In genomic region chr12:70043421-70043820, GRCm38 (mm10) we compare ENCODE assay signal across 16 mouse cellular contexts. TPM values are rescaled to one million over a fixed set of nuclear protein-coding genes. Genes with fewer than 3 reads are reported as not detected.
DNase-seq lines count a peak whose midpoint lies in the region; ATAC-seq lines count a peak whose summit lies in the region.
"Had no signal": no experiment of that assay in that cellular context is flagged by ENCODE, and none has a peak within 500 bp of the region (broad histone marks: within the 10 kb centered on the region; RNA-seq: fewer than 3 reads in every experiment).

No protein-coding gene starts in this region.

- no peak overlapping the region for H3K4me2 ChIP-seq in forebrain, embryonic 16.5 days (ENCODE audit: low read length)
- no peak overlapping the region for H3K4me2 ChIP-seq in forebrain, embryonic 13.5 days
- H3K4me2 ChIP-seq: embryonic facial prominence, embryonic 13.5 days; limb, embryonic 12.5 days; lung, embryonic 14.5 days; neural tube, embryonic 13.5 days had no signal

- 86% methylated on average over 13 of the region's 13 CpGs for WGBS in forebrain, embryonic 16.5 days
- WGBS in forebrain, embryonic 13.5 days: 93% methylated on average over 13 of the region's 13 CpGs

- no peaks in the 10 kb centered on the region for H3K27me3 ChIP-seq in forebrain, embryonic 16.5 days (replicated peaks; ENCODE audit: control insufficient read depth, insufficient read depth, low read length)
- no peaks in the 10 kb centered on the region for H3K27me3 ChIP-seq in forebrain, embryonic 13.5 days
- H3K27me3 ChIP-seq: embryonic facial prominence, embryonic 13.5 days; limb, embryonic 12.5 days; neural tube, embryonic 13.5 days had no signal

- intact Hi-C loops in heart, postnatal 25 days (cut with DNase I): no loop called here

- H3K9me3 ChIP-seq in forebrain, embryonic 16.5 days (ENCODE audit: control insufficient read depth, low read length): no peaks in the 10 kb centered on the region
- H3K9me3 ChIP-seq in forebrain, embryonic 13.5 days (replicated peaks): no peaks in the 10 kb centered on the region
- H3K9me3 ChIP-seq: embryonic facial prominence, embryonic 13.5 days; limb, embryonic 12.5 days; neural tube, embryonic 13.5 days had no signal

- H3K9ac ChIP-seq in forebrain, embryonic 16.5 days (replicated peaks; ENCODE audit: low read depth, low read length): no peak overlapping the region
- H3K9ac ChIP-seq in forebrain, embryonic 13.5 days: no peak overlapping the region
- H3K9ac ChIP-seq: limb, embryonic 12.5 days; lung, embryonic 14.5 days; neural tube, embryonic 13.5 days had no signal

- H3K4me3 ChIP-seq in forebrain, embryonic 16.5 days (replicated peaks; ENCODE audit: low read length): no peak overlapping the region
- H3K4me3 ChIP-seq in forebrain, embryonic 13.5 days: no peak overlapping the region
- H3K4me3 ChIP-seq: embryonic facial prominence, embryonic 13.5 days; limb, embryonic 12.5 days; neural tube, embryonic 13.5 days had no signal

- peaks cover 24% of the 10 kb centered on the region for H3K36me3 ChIP-seq in forebrain, embryonic 16.5 days (ENCODE audit: control insufficient read depth, insufficient read depth)
- H3K36me3 ChIP-seq in forebrain, embryonic 13.5 days (ENCODE audit: poor library complexity, severe bottlenecking): peaks cover 67% of the 10 kb centered on the region

- H3K4me1 ChIP-seq in forebrain, embryonic 16.5 days (replicated peaks; ENCODE audit: control insufficient read depth, insufficient read depth, low read length): 0 out of 2 replicates have a peak, but pooled peaks cover 5% of the 10 kb centered on the region
- no peaks in the 10 kb centered on the region for H3K4me1 ChIP-seq in forebrain, embryonic 13.5 days
- H3K4me1 ChIP-seq: embryonic facial prominence, embryonic 13.5 days; limb, embryonic 12.5 days; neural tube, embryonic 13.5 days had no signal

- DNase-seq in left cerebral cortex, adult 11 months (ENCODE audit: low spot score): peak; percentile 75
- peak; percentile 79 for DNase-seq in right cerebral cortex, adult 2 months (ENCODE audit: low spot score in 2 of 2)
- no peak for DNase-seq in ovary, postnatal 36 days (ENCODE audit: low spot score)
- no peak for DNase-seq in heart, postnatal 25 days (ENCODE audit: low spot score)
- no peak for DNase-seq in spleen, postnatal 10 days (ENCODE audit: low spot score in 2 of 2)
- DNase-seq: adrenal gland, postnatal 10 days; kidney, adult 9 months; lung, embryonic 14.5 days; spleen, adult 18-20 months; thymus, adult 2 months had no signal

- ATAC-seq in forebrain, embryonic 16.5 days: peak; percentile 30; the same call in 1 of the 2 replicates
- no peak for ATAC-seq in forebrain, embryonic 13.5 days
- ATAC-seq in frontal cortex, adult (ENCODE audit: low TSS enrichment): peak; percentile 95

- no peak overlapping the region for H3K27ac ChIP-seq in forebrain, embryonic 16.5 days (ENCODE audit: low read length)
- no peak overlapping the region for H3K27ac ChIP-seq in forebrain, embryonic 13.5 days
- H3K27ac ChIP-seq: embryonic facial prominence, embryonic 13.5 days; limb, embryonic 12.5 days; neural tube, embryonic 13.5 days had no signal

RNA-seq across cellular contexts. Expression of gene Sav1, which starts 56.6 kb away (rescaled TPM):
- polyA plus RNA-seq in forebrain, embryonic 16.5 days (2015; fragmentation: Nextera tagmentation; extraction: Ambion mirVana): 1.7 and 3.3 TPM in 2 replicates
- 1.1 and 1.5 TPM in 2 replicates for polyA plus RNA-seq in forebrain, embryonic 13.5 days (2015; fragmentation: Nextera tagmentation; extraction: Ambion mirVana)
- total RNA-seq in heart, postnatal 25 days (2021): 10 to 100 TPM; 24.0 to 25.0 TPM

Comparison
In these comparisons a context has a peak if more than half of its experiments do, and no peak if none do; other contexts are left out.
1. DNase-seq: peak in left cerebral cortex, adult 11 months (single experiment) and right cerebral cortex, adult 2 months (2 of 2); none in ovary, postnatal 36 days (single experiment), heart, postnatal 25 days (single experiment) and spleen, postnatal 10 days (0 of 2).